Mouse (Mus musculus): ENCODE data around the gene Asmt. TPM values are rescaled to one million over a fixed set of nuclear protein-coding genes. Genes with fewer than 3 reads are reported as not detected.

The Asmt gene
- polyA plus RNA-seq (2012; rRNA removed), result not detected in 2 replicates

GRCm38 (mm10) chrX:170672594-170673092 lies at the start of gene Asmt:
TSS of gene Asmt (plus strand) at chrX:170672644.
- H3K4me1 ChIP-seq (ENCODE audit: control insufficient read depth, insufficient read depth, low read length), result no peaks in the 10 kb centered on the region
- TF ChIP-seq CTCF (IDR thresholded peaks at IDR 0.05; ENCODE audit: extremely low read depth, insufficient read depth, low read length), result no peak
- TF ChIP-seq POLR2A (IDR thresholded peaks at IDR 0.05; ENCODE audit: extremely low read depth, insufficient read depth, low read length), result no peak
- no peak within 1 kb of the TSS for H3K4me3 ChIP-seq (ENCODE audit: insufficient read depth, low read length)
- H3K27ac ChIP-seq (ENCODE audit: insufficient read depth, low read length), result no peak within 1 kb of the TSS

- no peaks in the 10 kb centered on the region for H3K4me1 ChIP-seq (ENCODE audit: control insufficient read depth, insufficient read depth, low read length)
- H3K4me3 ChIP-seq (ENCODE audit: insufficient read depth, low read length), result no peak overlapping the region
- no peak overlapping the region for H3K27ac ChIP-seq (ENCODE audit: insufficient read depth, low read length)
- TF ChIP-seq CTCF (IDR thresholded peaks at IDR 0.05; ENCODE audit: extremely low read depth, insufficient read depth, low read length) (no peak), POLR2A (IDR thresholded peaks at IDR 0.05; ENCODE audit: extremely low read depth, insufficient read depth, low read length) (no peak)
Observed at GRCm38 (mm10) chrX:170673233-170673951, 948 bp downstream of the Asmt start.

GRCm38 (mm10) chrX:170674229-170674771 lies 1.9 kb downstream of the Asmt start:
- H3K27ac ChIP-seq (ENCODE audit: insufficient read depth, low read length), result no peak overlapping the region
- no peak for TF ChIP-seq CTCF (IDR thresholded peaks at IDR 0.05; ENCODE audit: extremely low read depth, insufficient read depth, low read length)
- no peak for TF ChIP-seq POLR2A (IDR thresholded peaks at IDR 0.05; ENCODE audit: extremely low read depth, insufficient read depth, low read length)
- H3K4me1 ChIP-seq (ENCODE audit: control insufficient read depth, insufficient read depth, low read length), result no peaks in the 10 kb centered on the region
- no peak overlapping the region for H3K4me3 ChIP-seq (ENCODE audit: insufficient read depth, low read length)

GRCm38 (mm10) chrX:170674885-170675876 lies 2.7 kb downstream of the Asmt start:
- Histone ChIP-seq H3K4me1 (ENCODE audit: control insufficient read depth, insufficient read depth, low read length) (no peaks in the 10 kb centered on the region), H3K27ac (ENCODE audit: insufficient read depth, low read length) (no peak overlapping the region), H3K4me3 (ENCODE audit: insufficient read depth, low read length) (no peak overlapping the region)
- TF ChIP-seq POLR2A (IDR thresholded peaks at IDR 0.05; ENCODE audit: extremely low read depth, insufficient read depth, low read length) (no peak), CTCF (IDR thresholded peaks at IDR 0.05; ENCODE audit: extremely low read depth, insufficient read depth, low read length) (no peak)

GRCm38 (mm10) chrX:170675923-170676605 lies 3.6 kb downstream of the Asmt start:
- TF ChIP-seq CTCF (IDR thresholded peaks at IDR 0.05; ENCODE audit: extremely low read depth, insufficient read depth, low read length) (no peak), POLR2A (IDR thresholded peaks at IDR 0.05; ENCODE audit: extremely low read depth, insufficient read depth, low read length) (no peak)
- Histone ChIP-seq H3K4me3 (ENCODE audit: insufficient read depth, low read length) (no peak overlapping the region), H3K4me1 (ENCODE audit: control insufficient read depth, insufficient read depth, low read length) (no peaks in the 10 kb centered on the region)

GRCm38 (mm10) chrX:170676606-170677239 lies 4.3 kb downstream of the Asmt start:
- Histone ChIP-seq H3K27ac (ENCODE audit: insufficient read depth, low read length) (no peak overlapping the region), H3K4me3 (ENCODE audit: insufficient read depth, low read length) (no peak overlapping the region), H3K4me1 (ENCODE audit: control insufficient read depth, insufficient read depth, low read length) (no peaks in the 10 kb centered on the region)
- TF ChIP-seq CTCF (IDR thresholded peaks at IDR 0.05; ENCODE audit: extremely low read depth, insufficient read depth, low read length) (no peak), POLR2A (IDR thresholded peaks at IDR 0.05; ENCODE audit: extremely low read depth, insufficient read depth, low read length) (no peak)

More at GRCm38 (mm10) chrX:170675923-170676605, 3.6 kb downstream of the Asmt start:
- H3K27ac ChIP-seq (ENCODE audit: insufficient read depth, low read length), result no peak overlapping the region

GRCm38 (mm10) chrX:170677266-170677665 lies 4.8 kb downstream of the Asmt start:
- TF ChIP-seq POLR2A (IDR thresholded peaks at IDR 0.05; ENCODE audit: extremely low read depth, insufficient read depth, low read length) (no peak), CTCF (IDR thresholded peaks at IDR 0.05; ENCODE audit: extremely low read depth, insufficient read depth, low read length) (no peak)
- H3K27ac ChIP-seq (ENCODE audit: insufficient read depth, low read length), result no peak overlapping the region
- H3K4me1 ChIP-seq (ENCODE audit: control insufficient read depth, insufficient read depth, low read length), result no peaks in the 10 kb centered on the region
- H3K4me3 ChIP-seq (ENCODE audit: insufficient read depth, low read length), result no peak overlapping the region

GRCm38 (mm10) chrX:170677680-170678079 lies 5.2 kb downstream of the Asmt start:
- no peak for TF ChIP-seq POLR2A (IDR thresholded peaks at IDR 0.05; ENCODE audit: extremely low read depth, insufficient read depth, low read length)
- no peak for TF ChIP-seq CTCF (IDR thresholded peaks at IDR 0.05; ENCODE audit: extremely low read depth, insufficient read depth, low read length)
- no peaks in the 10 kb centered on the region for H3K4me1 ChIP-seq (ENCODE audit: control insufficient read depth, insufficient read depth, low read length)
- H3K4me3 ChIP-seq (ENCODE audit: insufficient read depth, low read length), result no peak overlapping the region
- H3K27ac ChIP-seq (ENCODE audit: insufficient read depth, low read length), result no peak overlapping the region

All from cortical plate, adult 2 months (tissue).